Mouse (Mus musculus): ENCODE measurements around the gene Nsun3. TPM values are rescaled to one million over a fixed set of nuclear protein-coding genes. Genes with fewer than 3 reads are reported as not detected.

Nsun3 gene
- 3.1 TPM for polyA plus RNA-seq (2012; fragmentation: generic; extraction: Trizol)

- peak within 1 kb of the TSS; percentile 79 for H3K4me2 ChIP-seq (ENCODE audit: low read depth)
- H3K4me3 ChIP-seq, result peak within 1 kb of the TSS; percentile 53
- no peak for TF ChIP-seq USF1 (IDR thresholded peaks at IDR 0.05; ENCODE audit: low read depth)
- no peak for TF ChIP-seq MYOD1 (IDR thresholded peaks at IDR 0.05; ENCODE audit: control insufficient read depth in 1 of 3, insufficient read length in 2 of 3, low read depth in 2 of 3)
- no peak for TF ChIP-seq REST (IDR thresholded peaks at IDR 0.05; ENCODE audit: insufficient read depth, insufficient read length)
- TF ChIP-seq TCF12 (IDR thresholded peaks at IDR 0.05; ENCODE audit: insufficient read depth, poor library complexity, severe bottlenecking), result no peak
- TF ChIP-seq CEBPB (IDR thresholded peaks at IDR 0.05; ENCODE audit: insufficient read depth, poor library complexity, severe bottlenecking), result no peak
- TF ChIP-seq POLR2A (IDR thresholded peaks at IDR 0.05; ENCODE audit: insufficient read length, low read depth), result peak; percentile 77
- TF ChIP-seq MYOG (IDR thresholded peaks at IDR 0.05; ENCODE audit: control insufficient read depth in 1 of 3, insufficient read depth in 1 of 3, insufficient read length in 2 of 3, low read depth in 2 of 3), result peak in 1 of 3 experiments; percentile 28
- no peak for TF ChIP-seq SRF (IDR thresholded peaks at IDR 0.05; ENCODE audit: control insufficient read depth, insufficient read length, low read depth)
- no peak for TF ChIP-seq E2F4 (IDR thresholded peaks at IDR 0.05; ENCODE audit: insufficient read depth)
- peak; percentile 57 for TF ChIP-seq POLR2AphosphoS2 (IDR thresholded peaks at IDR 0.05; ENCODE audit: insufficient read length, low read depth)
- H3K36me3 ChIP-seq (ENCODE audit: control insufficient read depth, insufficient read depth), result no peaks in the 10 kb centered on the region
- H3K79me2 ChIP-seq (ENCODE audit: control insufficient read depth, insufficient read depth), result no peaks in the 10 kb centered on the region
- peak within 1 kb of the TSS; percentile 73 for H3ac ChIP-seq (ENCODE audit: control insufficient read depth, insufficient read length)
- no peaks in the 10 kb centered on the region for H3K27me3 ChIP-seq (ENCODE audit: control insufficient read depth, insufficient read depth, insufficient read length)
Observed at GRCm38 (mm10) chr16:62786621-62787331, at the start of gene Nsun3. TSS of gene Nsun3 (minus strand) at chr16:62786818.

- Histone ChIP-seq H3K79me2 (ENCODE audit: control insufficient read depth, insufficient read depth) (peaks cover 3% of the 10 kb centered on the region), H3K27me3 (ENCODE audit: control insufficient read depth, insufficient read depth, insufficient read length) (no peaks in the 10 kb centered on the region), H3K4me3 (no peak overlapping the region), H3K36me3 (ENCODE audit: control insufficient read depth, insufficient read depth) (no peaks in the 10 kb centered on the region), H3ac (ENCODE audit: control insufficient read depth, insufficient read length) (no peak overlapping the region), H3K4me2 (ENCODE audit: low read depth) (no peak overlapping the region)
- TF ChIP-seq CEBPB (IDR thresholded peaks at IDR 0.05; ENCODE audit: insufficient read depth, poor library complexity, severe bottlenecking), result no peak
- TF ChIP-seq MYOG (IDR thresholded peaks at IDR 0.05; ENCODE audit: control insufficient read depth in 1 of 3, insufficient read depth in 1 of 3, insufficient read length in 2 of 3, low read depth in 2 of 3), result no peak
- no peak for TF ChIP-seq SRF (IDR thresholded peaks at IDR 0.05; ENCODE audit: control insufficient read depth, insufficient read length, low read depth)
- no peak for TF ChIP-seq TCF3 (IDR thresholded peaks at IDR 0.05; ENCODE audit: insufficient read length, low read depth)
Observed at GRCm38 (mm10) chr16:62834016-62834735, 47.6 kb upstream of the Nsun3 start.

- H3K79me2 ChIP-seq (ENCODE audit: control insufficient read depth, insufficient read depth), result no peaks in the 10 kb centered on the region
- no peak overlapping the region for H3K4me2 ChIP-seq (ENCODE audit: low read depth)
- TF ChIP-seq SRF (IDR thresholded peaks at IDR 0.05; ENCODE audit: control insufficient read depth, insufficient read length, low read depth) (no peak), POLR2A (IDR thresholded peaks at IDR 0.05; ENCODE audit: insufficient read length, low read depth) (no peak), POLR2AphosphoS2 (IDR thresholded peaks at IDR 0.05; ENCODE audit: insufficient read length, low read depth) (no peak), MYOG (IDR thresholded peaks at IDR 0.05; ENCODE audit: control insufficient read depth in 1 of 3, insufficient read depth in 1 of 3, insufficient read length in 2 of 3, low read depth in 2 of 3) (no peak), MYOD1 (IDR thresholded peaks at IDR 0.05; ENCODE audit: control insufficient read depth in 1 of 3, insufficient read length in 2 of 3, low read depth in 2 of 3) (no peak)
- H3K36me3 ChIP-seq (ENCODE audit: control insufficient read depth, insufficient read depth), result no peaks in the 10 kb centered on the region
- H3K4me3 ChIP-seq, result no peak overlapping the region
- H3ac ChIP-seq (ENCODE audit: control insufficient read depth, insufficient read length), result no peak overlapping the region
- H3K27me3 ChIP-seq (ENCODE audit: control insufficient read depth, insufficient read depth, insufficient read length), result no peaks in the 10 kb centered on the region
Observed at GRCm38 (mm10) chr16:62832481-62832880, 45.9 kb upstream of the Nsun3 start.

- no peak overlapping the region for H3K4me2 ChIP-seq (ENCODE audit: low read depth)
- no peaks in the 10 kb centered on the region for H3K36me3 ChIP-seq (ENCODE audit: control insufficient read depth, insufficient read depth)
- no peaks in the 10 kb centered on the region for H3K27me3 ChIP-seq (ENCODE audit: control insufficient read depth, insufficient read depth, insufficient read length)
- TF ChIP-seq POLR2A (IDR thresholded peaks at IDR 0.05; ENCODE audit: insufficient read length, low read depth), result no peak
- no peak for TF ChIP-seq CEBPB (IDR thresholded peaks at IDR 0.05; ENCODE audit: insufficient read depth, poor library complexity, severe bottlenecking)
- TF ChIP-seq TCF3 (IDR thresholded peaks at IDR 0.05; ENCODE audit: insufficient read length, low read depth), result no peak
- TF ChIP-seq POLR2AphosphoS2 (IDR thresholded peaks at IDR 0.05; ENCODE audit: insufficient read length, low read depth), result no peak
- TF ChIP-seq TCF12 (IDR thresholded peaks at IDR 0.05; ENCODE audit: insufficient read depth, poor library complexity, severe bottlenecking), result no peak
- TF ChIP-seq SRF (IDR thresholded peaks at IDR 0.05; ENCODE audit: control insufficient read depth, insufficient read length, low read depth), result no peak
- TF ChIP-seq MYOG (IDR thresholded peaks at IDR 0.05; ENCODE audit: control insufficient read depth in 1 of 3, insufficient read depth in 1 of 3, insufficient read length in 2 of 3, low read depth in 2 of 3), result no peak
- no peak for TF ChIP-seq REST (IDR thresholded peaks at IDR 0.05; ENCODE audit: insufficient read depth, insufficient read length)
- TF ChIP-seq MAX (IDR thresholded peaks at IDR 0.05; ENCODE audit: low read depth), result no peak
- no peak for TF ChIP-seq USF1 (IDR thresholded peaks at IDR 0.05; ENCODE audit: low read depth)
- no peak overlapping the region for H3ac ChIP-seq (ENCODE audit: control insufficient read depth, insufficient read length)
- H3K4me3 ChIP-seq, result no peak overlapping the region
- no peaks in the 10 kb centered on the region for H3K79me2 ChIP-seq (ENCODE audit: control insufficient read depth, insufficient read depth)
Observed at GRCm38 (mm10) chr16:62832027-62832426, 45.4 kb upstream of the Nsun3 start.

Data from myocyte (in vitro differentiated cells).